Mouse (Mus musculus) left cerebral cortex, postnatal 10 days (tissue): Measurements from ENCODE around the gene Gm16253. TPM values are rescaled to one million over a fixed set of nuclear protein-coding genes. Genes with fewer than 3 reads are reported as not detected.

Experiments
- DNase-seq, 2 experiments: peaks; one replicate each; pipeline ENCODE4 v3.0.0; 2021 to 2022; ENCODE audit warnings: low spot score in 2 of 2, mixed read lengths in 1 of 2; ENCODE audit errors: extremely low spot score in 1 of 2
- intact Hi-C: fragments of 180-260 bp; cut with DNase I; formaldehyde crosslinking; loops from one replicate; pipeline ENCODE4 v1.15.1; 2025
- total RNA-seq, 2 experiments: library from RNA; stranded (reverse); gene quantifications; 2 replicates each; pipeline ENCODE4 v1.2.3; 2021

The Gm16253 gene
- total RNA-seq, 2 experiments from 2014 or later, result not detected

GRCm38 (mm10) chr3:96569966-96570605 is 6.7 kb upstream of the Gm16253 start:
- intact Hi-C loops, result no loop called here
- no peak for DNase-seq

DNA sequence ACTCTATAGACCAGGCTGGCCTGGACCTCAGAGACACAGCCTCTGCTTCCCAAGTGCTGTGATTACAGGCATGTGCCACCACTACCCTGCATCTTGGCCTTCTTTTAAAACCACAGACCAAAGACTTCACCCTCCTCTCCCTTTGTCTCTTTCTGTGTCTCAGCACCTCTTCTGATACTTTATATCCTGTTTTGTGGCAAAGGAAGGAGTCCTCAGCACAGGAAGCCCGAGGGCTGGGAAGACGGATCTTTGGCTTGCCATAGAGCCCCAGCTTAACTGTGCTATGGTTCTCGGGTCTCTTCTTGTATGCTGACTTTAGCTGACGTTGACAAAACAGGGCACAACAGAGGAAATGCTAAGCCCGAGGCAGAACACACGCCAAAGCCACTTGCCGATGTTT is 6.1 kb upstream of the Gm16253 start:
- intact Hi-C loops, result no loop called here
- no peak for DNase-seq

DNA sequence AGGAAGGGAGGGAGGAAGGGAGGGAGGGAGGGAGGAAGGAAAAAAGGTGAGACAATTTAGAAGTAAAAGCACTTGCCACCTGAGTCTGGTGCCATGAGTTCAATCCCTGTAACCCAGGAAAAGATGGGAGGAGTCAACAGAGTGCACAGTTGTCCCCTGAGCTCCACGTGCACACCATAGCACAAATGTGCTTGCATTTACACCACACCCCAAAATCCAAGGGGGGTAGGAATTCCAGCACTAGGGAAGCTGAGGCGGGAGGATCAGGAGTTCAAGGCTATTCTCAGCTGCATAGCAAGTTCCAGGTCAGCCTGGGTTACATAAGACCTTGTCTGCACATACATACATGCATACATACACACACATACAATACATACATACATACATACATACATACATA is 5.4 kb upstream of the Gm16253 start:
- DNase-seq, result no peak
- intact Hi-C loops, result no loop called here

DNA sequence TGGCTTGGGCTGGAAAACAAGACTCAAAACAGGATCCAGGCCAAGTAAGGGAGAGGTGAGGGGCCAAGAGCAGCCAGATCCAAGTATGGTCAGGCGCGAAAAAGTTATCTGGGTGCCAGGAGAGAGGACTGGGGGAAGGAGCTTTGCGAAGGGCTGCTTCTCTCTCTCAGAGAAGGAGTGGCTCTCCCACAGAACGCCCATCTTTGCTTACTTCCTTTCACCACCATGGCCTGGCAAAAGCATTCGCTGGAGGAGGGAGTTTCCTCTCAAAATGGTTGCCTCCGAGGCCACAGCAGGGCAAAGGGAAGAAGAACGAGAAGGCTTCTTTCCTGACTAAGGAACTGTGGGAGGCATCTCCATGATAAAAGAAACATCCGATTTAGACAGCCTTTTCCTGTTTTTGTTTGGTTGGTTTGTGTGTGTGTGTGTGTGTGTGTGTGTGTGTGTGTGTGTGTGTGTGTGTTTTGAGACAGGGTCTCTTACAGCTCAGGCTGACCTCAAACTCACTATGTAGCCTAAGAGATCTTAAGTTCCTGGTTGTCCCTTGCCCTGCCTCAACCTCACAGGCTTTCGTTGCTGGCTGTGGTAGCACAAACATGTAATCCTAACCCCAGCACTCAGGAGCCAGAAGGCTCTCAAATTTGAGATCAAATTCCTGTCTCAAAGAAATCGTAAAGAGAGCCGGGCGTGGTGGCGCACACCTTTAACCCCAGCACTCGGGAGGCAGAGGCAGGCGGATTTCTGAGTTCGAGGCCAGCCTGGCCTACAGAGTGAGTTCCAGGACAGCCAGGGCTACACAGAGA is 4.7 kb upstream of the Gm16253 start:
- intact Hi-C loops, result no loop called here
- DNase-seq, result no peak

DNA sequence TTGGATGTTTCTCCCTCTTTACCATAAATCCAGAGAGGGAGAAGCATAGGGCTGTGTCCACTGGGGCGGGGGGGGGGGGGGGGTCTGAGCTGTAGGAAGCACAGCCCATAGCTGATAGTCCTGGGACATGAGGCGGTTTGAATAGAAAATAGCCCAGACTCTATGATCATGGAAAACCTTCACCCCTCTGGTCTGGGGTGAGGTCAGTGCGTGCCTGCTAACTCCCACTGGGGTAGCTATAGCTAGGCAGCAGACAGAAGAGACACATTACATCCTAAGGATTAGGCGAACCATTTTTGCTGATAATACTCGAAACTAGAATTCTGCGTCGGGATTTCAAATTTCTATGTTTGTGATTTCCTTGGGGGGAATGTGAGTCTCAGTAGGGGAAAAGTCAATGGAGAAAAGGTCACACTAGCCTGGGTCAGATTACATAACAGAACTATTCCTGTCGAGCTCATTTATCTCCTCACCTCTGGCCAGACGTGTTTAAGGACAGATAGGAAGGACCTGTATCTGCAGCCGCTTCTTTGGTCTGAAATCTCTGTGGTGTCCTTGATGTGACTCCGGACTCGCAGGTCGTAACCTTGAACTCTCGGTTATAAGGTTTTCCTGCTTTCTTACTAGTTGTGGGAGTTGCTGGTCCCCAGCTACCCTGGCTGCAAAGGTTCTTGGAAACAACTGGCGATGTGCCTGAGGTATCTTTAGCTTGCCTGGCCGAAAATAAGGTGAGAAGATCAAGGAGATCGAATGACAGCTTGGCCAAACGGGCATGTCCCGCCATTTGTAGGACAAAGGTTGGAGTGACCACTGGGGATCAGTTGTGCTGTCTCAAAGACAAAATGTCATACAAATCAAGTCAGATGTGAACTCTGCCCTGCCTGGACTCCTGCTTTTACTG is 2.9 kb upstream of the Gm16253 start:
- intact Hi-C loops, result no loop called here
- DNase-seq, result no peak

DNA sequence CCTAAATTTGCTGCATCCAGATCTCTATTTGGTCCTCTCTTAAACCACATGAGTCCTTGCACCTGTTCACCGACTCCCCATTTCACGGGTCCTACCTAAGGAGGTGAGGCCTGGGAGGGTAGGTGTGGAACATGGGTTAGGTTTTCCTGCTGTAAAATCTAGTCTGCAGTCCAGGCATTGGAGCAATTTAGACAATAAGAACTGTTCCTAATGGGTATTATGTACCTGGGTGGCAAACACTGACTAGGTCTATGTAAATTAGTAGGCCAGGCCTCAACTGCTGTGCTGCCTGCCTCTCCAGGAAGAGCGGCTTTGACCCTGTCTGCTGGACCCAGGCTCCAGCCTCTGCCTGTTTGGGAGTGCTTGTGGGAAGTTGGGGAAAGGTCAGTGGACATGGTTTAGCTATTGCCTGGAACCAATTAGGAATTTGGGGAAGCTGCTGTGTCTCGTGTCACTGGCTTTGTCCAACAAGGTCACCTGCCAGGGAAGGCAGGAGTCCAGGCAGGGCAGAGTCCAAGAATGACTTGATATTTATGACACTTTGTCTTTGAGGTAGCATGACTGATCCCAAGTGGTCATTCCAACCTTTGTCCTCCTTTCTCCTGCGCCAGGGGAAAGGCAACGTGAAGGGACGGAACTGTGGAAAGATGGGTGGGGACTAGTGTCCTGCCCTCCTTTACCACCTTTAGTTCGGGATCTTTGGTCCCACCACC is 1.4 kb upstream of the Gm16253 start:
- DNase-seq, result no peak
- intact Hi-C loops, result no loop called here

GRCm38 (mm10) chr3:96576005-96576658 is 652 bp upstream of the Gm16253 start:
- intact Hi-C loops, result loop anchor here (1.0 kb wide), 1 partner anchor 25 kb away; no protein-coding TSS in a partner anchor
- DNase-seq, result peak in 1 of 2 experiments; percentile 78

- DNase-seq, result no peak
- intact Hi-C loops, result no loop called here
Observed at GRCm38 (mm10) chr3:96577566-96577965, 782 bp downstream of the Gm16253 start.

- intact Hi-C loops, result no loop called here
- no peak for DNase-seq
Observed at GRCm38 (mm10) chr3:96578561-96579238, 1.9 kb downstream of the Gm16253 start.

GRCm38 (mm10) chr3:96579239-96579750 is 2.5 kb downstream of the Gm16253 start:
- intact Hi-C loops, result no loop called here
- DNase-seq, result no peak

DNA sequence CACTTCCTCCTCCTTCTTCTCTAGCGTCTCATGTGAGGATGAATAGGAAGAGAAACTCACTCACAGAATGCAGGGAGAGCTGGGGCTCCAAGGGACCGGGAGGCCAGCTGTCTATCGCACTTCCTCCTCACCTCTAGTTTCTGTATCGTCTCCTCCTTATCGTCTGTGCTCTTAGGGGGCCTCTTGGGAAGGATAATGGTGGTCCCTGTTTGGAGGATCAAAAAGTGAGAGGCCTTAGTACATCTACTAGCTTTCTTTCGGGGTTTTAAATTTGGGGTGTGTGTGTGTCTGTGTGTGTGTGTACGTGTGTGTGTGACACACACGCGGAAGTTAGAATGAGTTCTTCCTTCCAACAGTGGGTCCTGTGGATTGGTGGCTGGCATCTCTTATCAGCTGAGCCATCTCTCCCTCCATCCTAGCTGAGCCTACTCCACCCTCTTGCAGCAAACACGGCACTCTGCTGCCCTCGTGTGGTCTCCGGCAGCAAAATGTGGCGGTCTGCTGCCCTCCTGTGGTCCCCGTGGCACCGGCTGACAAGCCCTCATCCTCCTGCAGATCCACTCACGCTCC is 3.2 kb downstream of the Gm16253 start:
- intact Hi-C loops, result loop anchor here (1.0 kb wide), 1 partner anchor 33 kb away; no protein-coding TSS in a partner anchor
- DNase-seq, result peak; percentile 91

DNA sequence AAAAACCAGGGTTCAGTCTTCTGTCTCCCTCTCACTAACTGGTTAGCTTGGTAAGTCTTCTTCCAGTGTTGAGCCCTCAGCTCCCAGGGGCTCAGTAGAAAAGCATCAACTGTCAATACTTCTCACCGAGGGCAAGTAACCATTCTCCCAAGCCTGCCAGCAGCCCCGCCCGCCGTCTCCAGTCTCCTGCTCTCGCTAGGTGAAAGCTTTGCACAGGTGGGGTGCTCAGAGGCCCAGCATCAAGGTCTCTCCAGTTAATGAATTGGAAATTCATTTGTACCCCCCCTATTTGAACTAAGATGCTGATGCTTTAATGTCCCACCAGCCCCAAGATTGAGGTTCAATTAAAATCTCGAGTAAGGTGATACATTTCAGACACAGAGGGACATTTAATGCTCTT is 4.4 kb downstream of the Gm16253 start:
- DNase-seq, result no peak
- intact Hi-C loops, result no loop called here

- intact Hi-C loops, result no loop called here
- DNase-seq, result no peak
Observed at GRCm38 (mm10) chr3:96581771-96582515, 5.2 kb downstream of the Gm16253 start.

- intact Hi-C loops, result no loop called here
- no peak for DNase-seq
Observed at GRCm38 (mm10) chr3:96583386-96583785, 6.6 kb downstream of the Gm16253 start.

DNA sequence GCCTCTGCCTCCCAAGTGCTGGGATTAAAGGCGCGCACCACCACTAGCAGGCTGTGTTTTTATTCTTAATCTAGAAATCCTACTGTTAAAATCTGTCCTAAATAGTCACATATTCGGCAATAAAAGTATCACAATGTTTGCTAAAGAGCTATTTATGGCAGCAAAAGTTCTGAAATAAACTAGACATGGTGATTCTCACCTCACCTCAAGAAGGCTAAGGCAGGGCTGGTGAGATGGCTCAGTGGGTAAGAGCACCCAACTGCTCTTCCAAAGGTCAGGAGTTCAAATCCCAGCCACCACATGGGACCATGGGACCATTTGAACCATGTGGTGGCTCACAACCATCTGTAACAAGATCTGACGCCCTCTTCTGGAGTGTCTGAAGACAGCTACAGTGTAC is 13.9 kb downstream of the Gm16253 start:
- DNase-seq, result no peak
- intact Hi-C loops, result no loop called here

DNA sequence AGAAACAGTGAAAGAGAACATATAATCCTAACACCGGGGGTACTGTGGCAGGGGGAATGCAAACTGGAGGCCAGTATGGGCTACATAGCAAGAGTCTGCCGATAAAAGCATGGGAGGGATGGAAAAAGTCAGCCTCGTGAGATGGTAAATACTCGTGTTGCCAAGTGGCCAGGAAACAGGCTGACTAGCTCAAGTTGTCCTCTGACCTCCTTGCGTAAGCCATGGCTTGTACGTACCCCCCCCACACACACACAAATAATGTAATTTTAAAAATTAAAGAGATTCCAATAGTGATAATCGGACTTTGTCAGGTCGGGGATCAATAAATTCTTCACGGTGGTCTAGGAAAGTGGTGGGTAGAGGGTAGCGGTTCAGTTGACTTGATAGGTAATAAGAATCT is 16.6 kb downstream of the Gm16253 start:
- intact Hi-C loops, result no loop called here
- no peak for DNase-seq
